Mouse (Mus musculus): ENCODE measurements around the gene Fbxw7.

Gene Fbxw7

GRCm38 (mm10) chr3:84814762-84815381 is at the start of gene Fbxw7:
Gene Fbxw7, plus strand, starts transcription at chr3:84815268.
- peak; percentile 22 to 29 for DNase-seq (ENCODE audit: low spot score in 2 of 2)

GRCm38 (mm10) chr3:84768940-84769339 is 46.1 kb upstream of the Fbxw7 start:
- no peak for DNase-seq (ENCODE audit: low spot score in 2 of 2)

DNA sequence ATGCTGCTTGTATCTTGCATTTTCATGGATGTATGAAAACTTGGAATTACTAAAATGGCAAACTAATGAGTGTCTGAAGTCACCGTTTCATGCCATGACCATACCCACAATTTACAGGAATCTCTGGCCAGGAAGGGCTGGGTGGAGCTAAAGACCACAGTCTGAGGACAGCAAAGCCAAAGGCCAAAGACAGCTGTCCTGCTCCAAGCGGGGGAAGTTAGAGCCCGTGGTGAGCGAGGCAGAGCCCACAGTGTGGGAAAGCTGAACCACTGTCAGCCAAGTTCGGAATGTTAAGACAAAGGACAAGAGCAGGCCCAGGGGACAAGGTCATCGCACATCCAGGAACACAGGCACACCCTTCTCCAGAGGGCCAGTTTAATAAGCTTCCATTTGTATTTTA is 45.7 kb upstream of the Fbxw7 start:
- no peak for DNase-seq (ENCODE audit: low spot score in 2 of 2)

DNA sequence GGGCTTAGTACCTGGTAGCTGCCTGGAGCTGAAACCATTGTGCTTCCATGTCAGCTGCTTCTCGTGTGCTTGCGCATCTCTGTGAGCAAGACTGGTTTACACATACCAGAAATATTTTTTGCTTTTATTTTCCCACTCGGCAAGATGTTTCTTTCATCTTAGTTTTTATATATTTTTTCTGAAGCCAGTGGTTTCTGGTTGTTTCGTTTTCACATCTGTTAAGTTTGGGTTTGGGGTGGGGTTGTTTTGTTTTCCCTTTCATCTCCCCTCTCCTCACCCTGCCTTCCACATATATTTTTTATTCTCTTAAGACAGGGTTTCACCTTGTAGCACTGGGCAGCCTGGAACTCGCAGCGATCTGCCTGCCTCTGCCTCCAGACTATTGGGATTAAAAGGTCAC is 44.5 kb upstream of the Fbxw7 start:
- no peak for DNase-seq (ENCODE audit: low spot score in 2 of 2)

DNA sequence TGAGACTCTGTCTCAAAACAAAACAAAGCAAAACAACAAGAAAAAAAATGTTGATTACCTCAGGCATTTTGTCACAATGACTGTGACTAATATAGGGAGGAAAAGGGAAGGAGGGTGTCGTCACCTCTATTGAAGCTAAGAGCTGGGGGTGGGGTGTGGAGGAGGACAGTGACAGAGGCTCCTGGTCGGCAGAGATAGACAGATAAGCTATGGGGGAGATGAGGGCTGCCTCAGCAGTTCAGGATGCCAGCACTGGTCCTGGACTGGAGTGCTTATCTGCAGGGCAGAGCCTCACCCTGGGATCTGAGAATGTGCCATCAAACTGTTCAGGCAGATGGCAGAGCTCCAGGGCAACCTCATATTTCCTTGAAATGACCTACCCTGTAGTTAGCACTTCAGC is 43.1 kb upstream of the Fbxw7 start:
- peak; percentile 59 to 73 for DNase-seq (ENCODE audit: low spot score in 2 of 2)

DNA sequence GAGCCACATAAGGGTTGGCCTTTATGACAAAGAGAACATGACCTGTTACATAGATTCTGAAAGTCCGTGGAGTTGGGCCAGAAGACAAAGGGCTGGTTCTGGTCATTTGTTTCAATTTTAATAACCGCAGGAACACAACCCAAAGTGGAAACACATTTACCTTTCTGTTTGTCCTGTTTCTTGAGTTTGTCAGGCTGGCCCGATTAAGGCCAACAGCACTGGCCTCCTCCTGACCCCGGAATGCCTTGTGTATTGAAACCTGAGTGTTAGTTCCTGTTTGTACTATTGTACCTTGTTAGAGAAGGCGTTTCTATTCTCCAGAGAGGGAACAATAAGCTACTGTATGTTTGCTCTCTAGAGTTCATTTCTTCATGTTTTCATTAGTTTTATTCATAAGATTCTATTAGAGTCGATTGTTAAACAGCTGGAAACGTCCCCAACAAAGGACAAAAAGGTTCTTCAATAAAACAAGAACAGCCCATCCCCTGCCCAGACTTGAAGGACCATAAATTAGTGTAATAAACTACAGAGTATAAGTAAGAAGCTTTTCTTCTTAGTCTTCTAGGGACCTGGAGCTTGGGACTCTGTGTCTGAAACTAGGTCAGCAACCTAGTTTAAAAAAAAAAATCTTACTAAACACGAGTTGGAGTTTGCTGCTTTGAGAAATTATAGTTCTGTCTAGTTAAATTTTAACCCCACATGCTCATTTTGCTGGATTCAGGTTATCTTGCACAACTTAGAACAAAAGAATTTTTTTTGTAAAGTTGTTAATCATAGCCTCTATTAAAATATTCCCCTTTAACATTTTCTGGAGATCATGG is 40.6 kb upstream of the Fbxw7 start:
- DNase-seq (ENCODE audit: low spot score in 2 of 2), result no peak

DNA sequence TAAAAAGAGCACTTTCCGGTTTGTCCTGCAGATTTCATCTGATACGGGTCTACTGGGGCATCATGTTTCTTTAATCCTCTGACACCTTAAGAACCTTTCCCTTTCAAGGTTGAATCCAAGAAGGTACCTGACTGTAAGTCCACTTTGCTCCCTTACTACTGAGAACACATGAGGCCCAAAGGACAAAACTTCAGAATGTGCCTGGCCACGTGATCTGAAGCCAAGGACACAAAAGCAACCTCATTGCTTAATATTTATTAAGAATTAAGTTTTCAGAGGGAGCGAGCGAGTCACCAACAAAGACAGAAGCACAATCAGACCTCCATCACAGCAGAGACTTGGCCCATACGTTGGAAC is 40.0 kb upstream of the Fbxw7 start:
- no peak for DNase-seq (ENCODE audit: low spot score in 2 of 2)

- DNase-seq (ENCODE audit: low spot score in 2 of 2), result no peak
Observed at GRCm38 (mm10) chr3:84775577-84775976, 39.5 kb upstream of the Fbxw7 start.

GRCm38 (mm10) chr3:84776084-84776483 is 39.0 kb upstream of the Fbxw7 start:
- DNase-seq (ENCODE audit: low spot score in 2 of 2), result no peak

DNA sequence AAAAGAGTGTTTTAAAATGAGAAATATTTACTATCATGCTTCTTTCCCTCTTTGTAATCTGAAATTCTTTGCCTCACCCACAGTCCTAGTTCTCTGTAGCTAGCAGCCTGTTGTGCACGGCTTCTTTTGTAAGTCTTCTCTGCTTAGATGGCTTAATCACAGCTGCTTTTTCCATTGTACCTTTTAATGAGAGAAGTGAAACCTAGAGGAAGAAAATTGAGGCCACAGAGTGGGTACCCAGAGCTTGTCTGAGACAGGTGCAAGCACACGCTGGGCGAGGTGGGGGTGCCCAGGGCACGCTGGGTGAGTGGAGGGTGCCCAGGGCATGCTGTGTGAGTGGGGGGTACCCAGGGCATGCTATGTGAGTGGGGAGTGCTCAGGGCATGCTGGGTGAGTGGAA is 27.2 kb upstream of the Fbxw7 start:
- DNase-seq (ENCODE audit: low spot score in 2 of 2), result peak; percentile 42 to 48

DNA sequence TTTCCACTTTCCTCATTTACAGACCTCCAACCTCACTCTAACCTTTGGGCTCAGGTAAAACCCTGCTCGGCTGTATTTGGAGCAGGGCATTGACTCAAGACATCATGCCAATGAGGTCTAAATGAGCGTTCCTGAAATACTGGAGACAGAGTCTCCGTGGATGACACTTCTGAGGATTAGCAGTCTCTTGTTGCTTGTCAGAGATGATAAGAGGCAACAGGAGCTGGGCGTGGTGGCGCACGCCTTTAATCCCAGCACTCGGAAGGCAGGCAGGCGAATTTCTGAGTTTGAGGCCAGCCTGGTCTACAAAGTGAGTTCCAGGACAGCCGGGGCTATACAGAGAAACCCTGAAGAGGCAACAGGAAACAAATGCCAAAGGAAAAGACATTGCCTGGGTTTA is 11.0 kb upstream of the Fbxw7 start:
- DNase-seq (ENCODE audit: low spot score in 2 of 2), result no peak

GRCm38 (mm10) chr3:84806206-84806605 is 8.9 kb upstream of the Fbxw7 start:
- no peak for DNase-seq (ENCODE audit: low spot score in 2 of 2)

GRCm38 (mm10) chr3:84807826-84808225 is 7.2 kb upstream of the Fbxw7 start:
- no peak for DNase-seq (ENCODE audit: low spot score in 2 of 2)

DNA sequence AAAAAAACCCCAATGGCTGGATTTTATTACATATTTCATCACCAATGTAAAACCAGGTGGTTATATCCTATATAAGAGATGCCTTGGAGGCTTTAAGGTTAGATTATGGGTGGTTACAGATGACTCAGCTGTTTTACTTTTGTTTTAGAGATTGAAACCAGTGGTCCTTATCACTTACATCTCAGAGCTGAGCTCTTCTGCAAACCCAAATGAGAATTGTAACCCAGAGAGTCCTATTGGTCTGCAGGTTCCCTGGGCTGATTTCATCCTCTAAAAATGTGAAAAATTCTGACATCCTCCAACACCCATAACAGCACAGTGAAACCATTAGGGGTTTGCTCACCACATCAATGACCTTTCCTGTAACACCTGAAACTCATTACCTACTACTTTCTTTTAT is 6.2 kb upstream of the Fbxw7 start:
- DNase-seq (ENCODE audit: low spot score in 2 of 2), result no peak

DNA sequence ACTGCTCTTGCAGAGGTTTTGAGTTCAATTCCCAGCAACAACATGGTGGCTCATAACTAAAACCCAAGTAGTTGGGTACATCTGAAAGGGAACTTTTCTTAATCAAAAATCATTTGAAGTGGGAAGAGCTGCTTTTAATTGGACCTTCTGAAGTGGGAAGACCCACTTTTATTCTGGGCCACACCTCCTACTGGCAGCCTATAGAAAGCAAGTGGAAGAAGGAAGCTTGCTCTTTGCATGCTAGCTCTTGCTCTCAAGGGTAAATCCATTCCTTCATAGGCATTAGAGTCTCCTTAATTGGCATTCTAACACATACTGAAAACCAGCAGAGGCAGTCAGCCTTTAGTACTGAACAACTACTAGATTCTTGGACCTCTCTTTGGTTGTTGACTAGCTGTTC is 4.3 kb upstream of the Fbxw7 start:
- DNase-seq (ENCODE audit: low spot score in 2 of 2), result no peak

DNA sequence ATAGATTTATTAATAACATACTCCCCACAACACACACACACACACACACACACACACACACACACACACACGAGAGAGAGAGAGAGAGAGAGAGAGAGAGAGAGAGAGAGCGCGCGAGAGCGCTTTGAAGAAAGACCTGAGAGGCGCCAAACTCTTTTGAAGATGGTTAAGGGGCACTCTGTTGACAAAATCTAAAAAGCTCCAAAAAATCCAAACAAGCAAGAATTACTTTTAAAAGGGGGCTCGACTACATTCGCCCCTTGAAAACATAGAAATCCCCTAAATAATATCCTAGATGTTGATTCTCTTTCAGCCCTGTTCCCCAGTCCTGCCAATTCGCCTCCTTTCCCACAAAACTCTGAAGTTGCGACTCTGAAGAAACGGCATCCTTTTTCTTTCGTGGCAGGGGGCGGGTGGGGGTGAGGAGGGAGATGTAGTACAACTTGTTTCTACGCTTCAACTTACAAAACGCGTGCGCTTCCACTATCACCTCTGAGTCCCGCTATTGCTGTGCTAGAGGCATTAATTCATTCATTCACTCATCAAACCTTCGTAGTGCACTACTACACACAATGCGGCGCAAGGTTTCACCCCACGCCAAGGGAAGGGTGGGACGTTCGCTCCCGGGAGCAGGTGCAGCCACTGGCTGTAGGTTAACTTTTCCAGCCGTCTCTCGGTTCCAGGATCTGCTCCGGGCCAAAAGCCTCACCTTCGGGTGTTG is 1.5 kb upstream of the Fbxw7 start:
- DNase-seq (ENCODE audit: low spot score in 2 of 2), result no peak

DNA sequence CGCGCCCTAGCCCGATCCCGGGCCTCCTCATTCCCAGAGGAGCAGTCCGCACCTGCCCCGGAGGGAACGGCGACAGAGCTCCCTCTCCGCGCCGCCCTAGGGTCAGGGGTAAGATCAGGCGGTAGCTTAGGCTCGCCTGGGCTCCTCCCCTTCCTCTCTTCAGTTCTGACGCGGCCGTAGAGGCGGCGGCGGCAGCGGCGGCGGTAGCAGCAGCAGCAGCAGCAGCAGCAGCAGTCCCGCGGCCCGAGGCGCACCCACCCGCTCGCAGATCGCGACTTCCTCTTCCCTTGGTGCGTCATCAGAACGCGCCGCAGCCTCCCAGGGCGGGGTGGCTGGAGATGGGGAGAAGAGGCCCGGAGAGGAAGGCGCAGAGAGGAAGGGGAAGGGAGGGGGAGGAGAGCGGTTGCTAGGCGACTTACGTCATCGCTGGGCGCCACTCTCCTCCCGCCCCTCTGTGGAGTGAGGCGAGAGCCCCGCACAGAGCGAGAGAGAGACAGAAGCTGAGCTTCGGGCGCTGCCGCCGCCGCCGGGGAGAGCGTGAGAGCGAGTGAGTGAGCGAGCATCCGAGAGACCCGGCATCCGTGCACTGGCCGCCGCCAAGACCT is 809 bp upstream of the Fbxw7 start:
- peak; percentile 100 for DNase-seq (ENCODE audit: low spot score in 2 of 2)

DNA sequence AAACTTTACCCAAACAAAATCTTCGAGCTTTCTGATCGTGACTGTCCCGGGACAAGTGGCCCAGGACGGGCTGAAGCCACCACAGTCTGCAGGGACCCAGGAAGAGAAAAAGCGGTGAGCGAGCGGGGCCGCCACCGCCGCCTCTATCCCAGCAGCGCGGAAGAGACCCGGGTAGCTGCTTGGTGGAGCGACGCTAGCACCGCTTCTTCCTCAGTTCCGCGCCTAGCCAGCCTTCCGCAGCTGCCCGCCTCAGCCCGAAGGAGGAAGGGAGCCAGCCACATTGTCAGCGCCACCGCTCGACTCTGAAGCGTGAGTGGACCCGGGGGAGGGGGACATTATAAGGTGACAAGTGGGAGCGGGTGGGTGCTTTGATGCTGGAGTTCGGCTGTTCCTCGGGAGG is 393 bp downstream of the Fbxw7 start:
- DNase-seq (ENCODE audit: low spot score in 2 of 2), result peak; percentile 66 to 67

GRCm38 (mm10) chr3:84816951-84817350 is 1.9 kb downstream of the Fbxw7 start:
- DNase-seq (ENCODE audit: low spot score in 2 of 2), result no peak

DNA sequence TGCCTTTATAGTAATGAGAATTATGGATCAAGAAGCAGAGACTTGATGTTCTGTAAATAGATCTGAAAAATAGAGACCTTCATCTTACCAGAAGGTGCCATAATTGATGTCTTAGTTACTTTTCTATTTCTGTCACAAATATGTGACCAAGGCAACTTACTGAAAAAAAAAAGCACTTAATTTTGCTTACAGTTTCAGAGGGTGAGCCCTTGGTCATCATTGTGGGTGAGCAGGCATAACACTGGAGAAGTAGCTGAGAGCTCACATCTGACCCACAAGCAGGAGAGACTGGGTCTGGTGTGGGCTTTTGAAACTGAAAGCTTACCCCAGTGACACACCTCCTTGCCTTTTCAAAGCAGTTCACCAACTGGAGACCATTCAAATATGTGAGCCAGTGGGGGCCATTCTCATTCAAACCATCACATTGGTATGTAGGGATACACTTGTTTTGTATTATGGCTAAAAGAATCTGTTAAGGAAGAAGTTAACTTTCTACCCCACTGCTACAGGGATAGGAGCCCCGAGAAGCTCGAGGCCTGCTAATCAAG is 5.7 kb downstream of the Fbxw7 start:
- DNase-seq (ENCODE audit: low spot score in 2 of 2), result no peak

DNA sequence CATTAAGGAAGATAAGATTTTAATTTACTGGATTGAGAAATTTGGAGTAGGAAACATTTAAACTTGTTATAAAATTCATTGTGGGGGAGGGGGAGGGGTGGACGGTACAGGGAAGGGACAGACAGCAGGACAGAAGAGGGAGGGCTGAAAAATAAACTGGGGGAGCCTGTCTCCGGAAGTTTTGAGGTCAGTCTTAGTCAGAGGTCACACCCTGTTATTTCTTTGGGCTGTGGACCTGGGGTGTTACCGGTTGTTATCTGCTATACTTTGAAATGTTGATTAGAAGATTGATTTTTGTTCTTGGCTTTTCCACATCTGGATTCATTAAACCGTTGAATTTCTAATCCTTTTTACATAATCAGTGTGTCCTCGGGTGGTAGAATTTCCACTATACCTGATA is 10.9 kb downstream of the Fbxw7 start:
- DNase-seq (ENCODE audit: low spot score in 2 of 2), result no peak

GRCm38 (mm10) chr3:84826405-84826804 is 11.3 kb downstream of the Fbxw7 start:
- peak; percentile 42 to 53 for DNase-seq (ENCODE audit: low spot score in 2 of 2)

Measured in spleen, postnatal 36 days (tissue).